Mouse (Mus musculus) megakaryocyte, embryonic 14.5 days (primary cell): ENCODE results near the gene Cacng6.

Source experiments
- FLI1 ChIP-seq: IDR thresholded peaks from 2 replicates; pipeline ENCODE4 v1.6.1; 2012; ENCODE audit warnings: low read length, inconsistent platforms, mixed read lengths
- GATA1 ChIP-seq: IDR thresholded peaks from 3 replicates; pipeline ENCODE4 v1.6.1; 2012; ENCODE audit warnings: mixed read lengths, low read length, inconsistent platforms, borderline replicate concordance

GRCm38 (mm10) chr7:3460261-3460660 is 36.3 kb downstream of the Cacng6 start:
- TF ChIP-seq GATA1 (no peak), FLI1 (no peak)
